8 mouse cellular contexts compared by ENCODE assay signal in the genomic region with DNA sequence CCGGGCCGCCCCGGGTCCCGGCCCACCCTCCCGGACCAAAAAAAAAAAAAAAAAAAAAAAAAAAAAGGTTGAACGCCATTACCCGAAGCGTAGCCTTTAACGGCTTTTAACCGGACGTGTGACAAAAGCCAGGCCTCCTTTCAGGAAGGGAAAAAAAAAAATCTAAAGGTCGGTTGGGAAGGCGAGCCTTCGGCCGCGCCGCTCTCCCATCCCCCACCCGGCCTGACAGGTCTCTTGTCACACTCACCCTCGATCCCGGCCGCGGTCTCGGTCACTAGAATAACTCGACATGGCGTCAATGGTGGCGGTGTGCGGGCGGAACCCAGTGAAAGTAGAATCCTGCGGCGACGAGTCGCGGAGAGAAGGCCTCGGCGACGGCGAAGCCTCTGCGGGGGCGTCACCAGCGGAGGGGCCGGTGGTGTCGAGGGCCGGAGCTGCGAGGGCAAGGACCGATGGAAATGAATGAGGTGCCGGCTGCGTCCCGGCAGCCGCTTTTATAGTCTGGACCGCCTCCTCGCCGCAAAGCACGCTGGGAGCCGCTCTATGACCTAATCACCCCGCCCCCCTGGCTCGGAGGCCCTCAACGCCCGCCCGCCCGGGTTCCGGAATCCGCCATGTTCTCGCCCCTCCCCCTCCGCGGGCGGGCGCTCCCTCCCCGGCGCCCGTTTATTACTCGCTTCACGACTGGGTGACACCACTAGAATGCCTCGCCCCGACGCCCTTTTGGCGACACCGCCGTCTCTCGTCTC. TPM values are rescaled to one million over a fixed set of nuclear protein-coding genes. Genes with fewer than 3 reads are reported as not detected.
A peak's percentile ranks its signal among the peaks of the same experiment; 100 is the strongest.
DNase-seq lines count a peak whose midpoint lies in the region; ATAC-seq lines count a peak whose summit lies in the region.

No protein-coding gene starts in this region.

- under 1% methylated on average over 76 of the region's 79 CpGs for WGBS in hindbrain, embryonic 14.5 days

- H3K4me3 ChIP-seq in hindbrain, embryonic 14.5 days (replicated peaks; ENCODE audit: low read length), result peak overlapping the region; percentile 72

- peak overlapping the region; percentile 99 for H3K9ac ChIP-seq in hindbrain, embryonic 14.5 days

- H3K36me3 ChIP-seq in hindbrain, embryonic 14.5 days (replicated peaks; ENCODE audit: control insufficient read depth, insufficient read depth), result peaks cover 53% of the 10 kb centered on the region

- H3K4me2 ChIP-seq in hindbrain, embryonic 14.5 days (replicated peaks), result peak overlapping the region; percentile 86; the same call in 1 of the 2 replicates

- H3K9me3 ChIP-seq in hindbrain, embryonic 14.5 days (ENCODE audit: control insufficient read depth, low read length), result no peaks in the 10 kb centered on the region

- ATAC-seq in hindbrain, embryonic 14.5 days (ENCODE audit: low FRiP score), result peak; percentile 79

- H3K4me1 ChIP-seq in hindbrain, embryonic 14.5 days (replicated peaks; ENCODE audit: control insufficient read depth, insufficient read depth, low read length), result peaks cover 29% of the 10 kb centered on the region

- H3K27me3 ChIP-seq in hindbrain, embryonic 14.5 days (ENCODE audit: control insufficient read depth, insufficient read depth, low read length), result no peaks in the 10 kb centered on the region

- peak overlapping the region; percentile 99 for H3K27ac ChIP-seq in hindbrain, embryonic 14.5 days

- peak; percentile 95 for DNase-seq in WW6 (ENCODE audit: low read depth, low spot score)
- peak; percentile 100 for DNase-seq in cerebellum, postnatal 25 days
- peak; percentile 98 to 99 for DNase-seq in frontal cortex, postnatal 25 days (ENCODE audit: low spot score in 2 of 2)
- DNase-seq in hindbrain, embryonic 14.5 days (ENCODE audit: low spot score), result peak; percentile 99
- DNase-seq in layer of hippocampus, postnatal 36 days, result peak; percentile 97 to 99
- DNase-seq in lung, postnatal 25 days (ENCODE audit: low spot score), result peak; percentile 97
- DNase-seq in retina, postnatal 1 day, result peak; percentile 99
- peak; percentile 98 to 99 for DNase-seq in urinary bladder, adult 18-20 months (ENCODE audit: low spot score in 2 of 2)

RNA-seq across cellular contexts. Expression of gene Ddx5, which starts 0.8 kb away (rescaled TPM):
- polyA plus RNA-seq in hindbrain, embryonic 14.5 days (2014; fragmentation: Nextera tagmentation; extraction: Ambion mirVana), result 417 and 429 TPM in 2 replicates
- total RNA-seq in layer of hippocampus, postnatal 36 days (2021), result 100 to 1,000 TPM; 814 to 831 TPM

RNA-seq across cellular contexts. Expression of gene Cep95, which starts 0.9 kb away (rescaled TPM):
- 10.8 and 11.4 TPM in 2 replicates for polyA plus RNA-seq in hindbrain, embryonic 14.5 days (2014; fragmentation: Nextera tagmentation; extraction: Ambion mirVana)
- total RNA-seq in layer of hippocampus, postnatal 36 days (2021), result 10 to 100 TPM; 10.4 to 14.9 TPM

RNA-seq across cellular contexts. Expression of gene Polg2, which starts 8.9 kb away (rescaled TPM):
- polyA plus RNA-seq in hindbrain, embryonic 14.5 days (2014; fragmentation: Nextera tagmentation; extraction: Ambion mirVana), result 8.6 and 9.7 TPM in 2 replicates
- total RNA-seq in layer of hippocampus, postnatal 36 days (2021), result 1 to 10 TPM; 4.8 to 5.1 TPM

RNA-seq across cellular contexts. Expression of gene Milr1, which starts 37.2 kb away (rescaled TPM):
- 0.74 and 0.79 TPM in 2 replicates for polyA plus RNA-seq in hindbrain, embryonic 14.5 days (2014; fragmentation: Nextera tagmentation; extraction: Ambion mirVana)
- not detected for total RNA-seq in layer of hippocampus, postnatal 36 days (2021)

RNA-seq across cellular contexts. Expression of gene Pecam1, which starts 37.8 kb away (rescaled TPM):
- polyA plus RNA-seq in hindbrain, embryonic 14.5 days (2014; fragmentation: Nextera tagmentation; extraction: Ambion mirVana), result 16.0 and 16.9 TPM in 2 replicates
- 10 to 100 TPM; 15.5 to 18.0 TPM for total RNA-seq in layer of hippocampus, postnatal 36 days (2021)

Comparison
In these comparisons a context has a peak if more than half of its experiments do, and no peak if none do; other contexts are left out.
1. Peak in every context shown above with its lines: DNase-seq, ATAC-seq, H3K4me3 ChIP-seq and H3K27ac ChIP-seq.